Mouse (Mus musculus): ENCODE measurements around the gene Tlr9. TPM values are rescaled to one million over a fixed set of nuclear protein-coding genes. Genes with fewer than 3 reads are reported as not detected.

Tlr9 gene
- polyA plus RNA-seq, 1 experiment from 2014 or later: not detected

DNA sequence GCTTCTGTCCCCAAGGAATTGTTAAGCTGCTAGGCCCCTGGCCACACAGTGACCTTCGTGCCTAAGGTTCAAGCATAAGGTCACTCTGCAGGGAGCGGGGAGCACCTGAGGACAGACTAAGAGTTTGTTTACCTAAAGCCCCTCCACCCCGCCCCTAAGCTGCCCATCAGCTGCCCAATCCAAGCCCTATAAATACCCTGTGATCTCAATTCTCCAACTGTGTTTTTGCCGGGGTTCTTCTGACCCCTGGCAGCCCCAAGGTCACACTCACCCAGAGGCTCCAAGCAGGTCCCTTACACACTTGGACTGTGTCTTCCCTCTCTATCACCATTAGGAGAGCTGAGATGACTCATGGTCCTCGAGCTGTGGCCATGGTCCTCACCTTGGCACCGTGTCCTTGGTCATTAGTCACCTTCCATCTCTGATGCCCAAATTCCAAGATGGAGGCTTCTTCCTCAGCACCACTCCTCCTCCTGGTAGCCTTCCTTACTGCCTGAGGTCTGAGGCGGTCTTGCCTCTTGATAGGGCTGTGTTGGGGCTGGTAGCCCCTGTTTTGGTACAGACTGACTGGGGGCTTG is 16.6 kb upstream of the Tlr9 start:
- ATAC-seq (ENCODE audit: insufficient number of reproducible peaks, insufficient read depth, low FRiP score, low TSS enrichment, low read depth): no peak
- Histone ChIP-seq H3K36me3 (peaks cover 21% of the 10 kb centered on the region), H3K4me2 (no peak overlapping the region), H3K4me1 (peaks cover 30% of the 10 kb centered on the region), H3K9me3 (no peaks in the 10 kb centered on the region), H3K27ac (no peak overlapping the region), H3K27me3 (no peaks in the 10 kb centered on the region), H3K9ac (no peak overlapping the region), H3K4me3 (no peak overlapping the region)
- WGBS: 77% methylated on average over 7 of the region's 7 CpGs

DNA sequence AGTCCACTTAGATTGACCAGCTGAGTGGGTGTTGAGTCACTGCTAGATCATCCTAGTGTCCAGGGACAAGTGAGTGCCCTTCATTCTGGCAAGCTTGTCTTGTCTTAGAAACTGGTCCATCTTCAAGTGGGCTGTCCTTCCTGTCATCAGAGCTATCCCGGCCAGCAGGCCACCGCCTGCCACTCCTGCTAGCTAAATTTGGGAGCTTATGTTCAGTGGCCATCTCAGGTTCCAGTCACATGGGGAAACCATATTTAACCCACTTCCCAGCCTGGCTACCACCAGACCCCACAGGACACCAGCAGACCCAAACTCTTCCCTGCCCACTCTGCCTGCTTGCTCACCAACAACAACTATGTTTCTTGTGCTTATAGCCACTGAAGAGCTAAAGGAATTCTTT is 15.9 kb upstream of the Tlr9 start:
- Histone ChIP-seq H3K36me3 (peaks cover 21% of the 10 kb centered on the region), H3K4me2 (no peak overlapping the region), H3K4me1 (peaks cover 35% of the 10 kb centered on the region), H3K9ac (no peak overlapping the region), H3K27me3 (no peaks in the 10 kb centered on the region), H3K9me3 (no peaks in the 10 kb centered on the region), H3K4me3 (no peak overlapping the region), H3K27ac (no peak overlapping the region)
- no peak for ATAC-seq (ENCODE audit: insufficient number of reproducible peaks, insufficient read depth, low FRiP score, low TSS enrichment, low read depth)
- WGBS: 72% methylated on average over 2 of the region's 2 CpGs

DNA sequence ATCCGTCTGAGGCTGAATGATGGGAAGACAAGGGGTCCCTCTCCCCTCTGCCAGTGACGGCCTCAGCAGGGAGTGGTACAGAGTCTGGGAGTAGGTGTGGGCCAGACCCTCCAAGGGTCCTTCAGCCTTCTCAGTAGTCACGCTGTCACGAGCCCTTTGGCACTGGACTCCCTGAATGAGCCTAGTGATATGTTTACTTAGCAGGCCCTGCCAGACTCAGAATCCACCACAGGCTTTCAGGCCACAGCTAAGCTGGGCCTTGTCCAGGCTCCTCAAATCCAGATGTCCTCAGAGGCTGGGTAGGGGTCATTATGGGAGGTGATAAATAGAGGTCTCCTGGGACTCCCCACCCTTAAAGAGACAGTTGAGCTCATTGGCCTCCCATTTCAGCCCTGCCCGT is 14.2 kb upstream of the Tlr9 start:
- Histone ChIP-seq H3K36me3 (peaks cover 30% of the 10 kb centered on the region), H3K4me3 (no peak overlapping the region), H3K4me2 (no peak overlapping the region), H3K27ac (no peak overlapping the region), H3K4me1 (peaks cover 39% of the 10 kb centered on the region), H3K27me3 (no peaks in the 10 kb centered on the region), H3K9me3 (no peaks in the 10 kb centered on the region), H3K9ac (no peak overlapping the region)
- no peak for ATAC-seq (ENCODE audit: insufficient number of reproducible peaks, insufficient read depth, low FRiP score, low TSS enrichment, low read depth)
- 82% methylated on average over 5 of the region's 5 CpGs for WGBS

DNA sequence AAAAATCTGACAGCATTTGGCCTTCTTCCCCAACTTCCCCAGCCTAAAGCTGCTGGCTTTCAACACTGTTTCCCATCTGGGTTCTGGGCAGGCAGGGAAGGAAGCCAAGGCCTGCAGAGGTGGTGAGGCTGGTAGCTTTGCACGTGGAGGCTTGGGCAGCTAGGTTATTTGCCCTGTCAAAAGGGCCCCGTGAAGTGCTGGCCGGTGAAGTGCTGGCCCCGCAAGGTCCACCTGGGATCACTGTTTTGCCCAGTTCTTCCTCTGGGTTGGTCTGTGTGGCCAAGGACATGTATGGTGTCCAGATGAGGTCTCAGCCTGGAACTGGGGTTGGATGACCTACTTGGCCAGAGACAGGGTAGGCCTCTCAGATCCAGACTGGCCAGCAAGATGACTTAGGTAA is 12.4 kb upstream of the Tlr9 start:
- Histone ChIP-seq H3K9ac (peak overlapping the region; percentile 46; the same call in 1 of the 2 replicates), H3K36me3 (peaks cover 48% of the 10 kb centered on the region), H3K4me2 (no peak overlapping the region), H3K27ac (no peak overlapping the region), H3K4me3 (no peak overlapping the region), H3K9me3 (no peaks in the 10 kb centered on the region), H3K4me1 (peaks cover 22% of the 10 kb centered on the region), H3K27me3 (no peaks in the 10 kb centered on the region)
- WGBS: 90% methylated on average over 4 of the region's 4 CpGs
- no peak for ATAC-seq (ENCODE audit: insufficient number of reproducible peaks, insufficient read depth, low FRiP score, low TSS enrichment, low read depth)

DNA sequence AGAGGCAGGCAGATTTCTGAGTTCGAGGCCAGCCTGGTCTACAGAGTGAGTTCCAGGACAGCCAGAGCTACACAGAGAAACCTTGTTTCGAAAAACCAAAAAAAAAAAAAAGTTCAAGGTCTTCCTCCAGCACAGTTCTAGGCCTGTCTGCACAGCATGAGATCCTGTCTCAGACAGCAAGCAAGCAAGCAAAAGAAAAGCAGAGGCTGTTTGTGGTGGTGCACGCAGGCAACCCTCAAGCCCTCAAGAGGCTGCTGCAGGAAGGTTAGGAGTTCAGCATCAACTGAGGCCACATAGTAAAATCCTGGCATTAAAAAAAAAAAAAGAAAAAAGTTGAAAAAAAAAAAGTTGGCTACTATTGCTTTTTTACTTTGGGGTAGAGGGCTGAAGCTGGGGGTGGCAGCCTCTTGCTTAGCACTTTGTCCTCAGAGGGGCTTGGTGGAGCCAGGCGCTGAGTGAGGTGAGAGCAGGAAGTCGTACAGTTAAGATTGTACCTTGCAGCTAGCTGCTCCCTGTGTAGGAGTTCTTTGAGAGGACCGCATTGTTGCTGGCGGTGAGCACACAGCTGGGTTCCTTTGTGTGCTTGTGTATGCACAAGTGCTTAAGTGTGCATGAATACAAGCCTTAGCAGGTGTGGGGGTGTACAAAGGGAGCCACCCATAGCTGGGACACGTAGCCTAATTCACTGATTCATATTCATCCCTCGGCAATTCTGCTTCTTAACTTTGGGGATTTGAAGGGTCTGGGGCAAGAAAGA is 11.4 kb upstream of the Tlr9 start:
- H3K9me3 ChIP-seq: no peaks in the 10 kb centered on the region
- no peak for ATAC-seq (ENCODE audit: insufficient number of reproducible peaks, insufficient read depth, low FRiP score, low TSS enrichment, low read depth)
- H3K4me2 ChIP-seq: peak overlapping the region; percentile 59
- peak overlapping the region; percentile 62 for H3K27ac ChIP-seq
- H3K4me1 ChIP-seq: peaks cover 16% of the 10 kb centered on the region
- H3K36me3 ChIP-seq: peaks cover 54% of the 10 kb centered on the region
- peak overlapping the region; percentile 70 for H3K9ac ChIP-seq
- peak overlapping the region; percentile 33; the same call in 1 of the 2 replicates for H3K4me3 ChIP-seq
- H3K27me3 ChIP-seq: no peaks in the 10 kb centered on the region
- 56% methylated on average over 9 of the region's 9 CpGs for WGBS

DNA sequence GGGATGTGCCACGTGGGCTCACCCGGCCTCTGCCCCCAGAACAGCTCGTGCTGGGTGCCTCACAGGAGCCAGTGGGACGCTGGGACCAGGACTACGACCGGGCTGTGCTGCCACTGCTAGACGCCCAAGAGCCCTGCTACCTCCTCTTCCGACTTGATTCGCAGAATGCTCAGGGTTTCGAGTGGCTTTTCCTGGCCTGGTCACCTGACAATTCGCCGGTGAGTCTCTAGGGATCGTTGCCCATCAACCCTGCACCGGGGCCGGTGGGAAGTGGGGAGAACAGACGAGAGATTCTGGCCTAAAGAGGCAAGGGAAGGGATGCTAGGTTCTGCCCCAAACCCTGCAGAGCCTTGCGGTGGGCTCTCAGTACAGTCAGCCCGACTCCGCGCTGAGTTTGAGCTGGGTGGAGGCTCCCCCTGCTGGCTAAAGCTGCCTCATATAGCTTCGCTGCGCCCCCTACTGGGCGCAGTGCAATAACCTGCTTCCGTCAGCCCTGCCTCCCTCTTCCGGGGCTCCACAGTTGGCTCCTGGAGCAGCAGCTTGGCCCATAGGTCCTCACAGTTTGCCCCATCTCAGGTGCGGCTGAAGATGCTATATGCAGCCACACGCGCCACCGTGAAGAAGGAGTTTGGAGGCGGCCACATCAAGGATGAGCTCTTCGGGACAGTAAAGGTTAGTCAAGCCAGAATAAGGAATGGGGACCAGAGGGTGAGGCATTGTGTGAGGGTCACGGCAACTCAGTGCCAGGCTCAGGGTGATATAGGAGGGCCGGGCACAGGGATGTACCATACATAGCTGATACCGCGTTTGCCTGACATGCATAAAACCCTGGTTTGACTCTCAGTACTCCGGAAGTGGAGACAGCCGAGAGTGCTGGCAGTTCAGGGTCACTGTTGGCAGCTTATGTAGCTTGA is 10.5 kb upstream of the Tlr9 start:
- peak overlapping the region; percentile 59 for H3K4me2 ChIP-seq
- peaks cover 13% of the 10 kb centered on the region for H3K4me1 ChIP-seq
- peaks cover 51% of the 10 kb centered on the region for H3K36me3 ChIP-seq
- peak overlapping the region; percentile 70 for H3K9ac ChIP-seq
- 20% methylated on average over 37 of the region's 37 CpGs for WGBS
- H3K4me3 ChIP-seq: peak overlapping the region; percentile 33
- H3K27me3 ChIP-seq: no peaks in the 10 kb centered on the region
- no peaks in the 10 kb centered on the region for H3K9me3 ChIP-seq
- H3K27ac ChIP-seq: peak overlapping the region; percentile 62
- peak; percentile 59 for ATAC-seq (ENCODE audit: insufficient number of reproducible peaks, insufficient read depth, low FRiP score, low TSS enrichment, low read depth)

DNA sequence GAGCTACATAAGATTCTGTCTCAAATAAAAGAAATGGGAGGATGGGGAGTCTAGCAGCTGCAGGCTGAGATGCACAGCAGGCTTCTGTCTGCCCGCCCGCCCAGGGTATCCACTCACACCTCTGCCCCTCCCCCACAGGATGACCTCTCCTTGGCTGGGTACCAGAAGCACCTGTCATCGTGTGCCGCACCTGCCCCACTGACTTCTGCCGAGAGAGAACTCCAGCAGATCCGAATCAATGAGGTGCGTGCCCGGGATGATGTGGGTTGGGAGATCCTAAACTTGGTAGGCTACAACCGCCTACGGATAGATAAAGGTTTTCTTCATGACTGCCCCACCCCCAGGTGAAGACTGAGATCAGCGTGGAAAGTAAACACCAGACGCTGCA is 9.8 kb upstream of the Tlr9 start:
- Histone ChIP-seq H3K36me3 (peaks cover 50% of the 10 kb centered on the region), H3K4me3 (no peak overlapping the region), H3K27ac (no peak overlapping the region), H3K27me3 (no peaks in the 10 kb centered on the region), H3K9ac (peak overlapping the region; percentile 70; the same call in 1 of the 2 replicates), H3K4me1 (peaks cover 13% of the 10 kb centered on the region), H3K4me2 (0 out of 2 replicates have a peak overlapping the region, but pooled peaks have one; percentile 59), H3K9me3 (no peaks in the 10 kb centered on the region)
- ATAC-seq (ENCODE audit: insufficient number of reproducible peaks, insufficient read depth, low FRiP score, low TSS enrichment, low read depth): no peak
- 86% methylated on average over 12 of the region's 12 CpGs for WGBS

DNA sequence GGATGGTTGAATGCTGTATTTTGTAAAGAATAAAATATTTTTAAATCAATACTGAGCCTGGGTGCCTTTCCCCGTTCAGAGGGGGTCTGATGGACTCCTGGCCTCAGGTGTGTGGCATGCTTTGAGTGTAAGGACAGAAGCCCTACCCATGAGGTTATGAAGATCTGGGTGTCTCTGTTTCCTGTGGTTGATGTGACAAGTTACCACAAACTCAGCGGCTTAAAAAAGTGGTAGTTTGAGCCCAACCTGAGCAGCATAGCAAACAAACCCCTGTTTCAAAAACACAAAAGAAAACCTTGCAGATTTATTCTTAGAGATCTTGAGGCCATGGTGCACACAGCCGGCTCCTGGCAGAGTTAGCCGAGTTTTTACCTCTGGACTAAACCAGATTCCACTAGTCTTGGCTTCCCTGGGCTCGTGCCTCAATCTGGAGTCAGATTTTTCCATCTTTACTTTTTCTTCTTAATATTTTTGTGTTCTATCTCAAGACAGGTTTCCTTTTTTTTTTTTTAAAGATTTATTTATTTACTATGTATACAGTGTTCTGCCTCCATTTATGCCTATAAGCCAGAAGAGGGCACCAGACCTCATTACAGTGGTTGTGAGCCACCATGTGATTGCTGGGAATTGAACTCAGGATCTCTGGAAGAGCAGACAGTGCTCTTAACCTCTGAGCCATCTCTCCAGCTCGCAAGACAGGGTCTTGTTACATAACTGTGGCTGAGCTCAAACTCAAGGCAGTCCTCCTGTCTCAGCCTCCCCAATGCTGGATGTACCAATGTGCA is 6.9 kb upstream of the Tlr9 start:
- no peak for ATAC-seq (ENCODE audit: insufficient number of reproducible peaks, insufficient read depth, low FRiP score, low TSS enrichment, low read depth)
- Histone ChIP-seq H3K4me2 (no peak overlapping the region), H3K27ac (no peak overlapping the region), H3K9me3 (no peaks in the 10 kb centered on the region), H3K4me3 (no peak overlapping the region), H3K4me1 (peaks cover 13% of the 10 kb centered on the region), H3K27me3 (no peaks in the 10 kb centered on the region), H3K9ac (no peak overlapping the region), H3K36me3 (peaks cover 33% of the 10 kb centered on the region)
- 87% methylated on average over 6 of the region's 6 CpGs for WGBS

DNA sequence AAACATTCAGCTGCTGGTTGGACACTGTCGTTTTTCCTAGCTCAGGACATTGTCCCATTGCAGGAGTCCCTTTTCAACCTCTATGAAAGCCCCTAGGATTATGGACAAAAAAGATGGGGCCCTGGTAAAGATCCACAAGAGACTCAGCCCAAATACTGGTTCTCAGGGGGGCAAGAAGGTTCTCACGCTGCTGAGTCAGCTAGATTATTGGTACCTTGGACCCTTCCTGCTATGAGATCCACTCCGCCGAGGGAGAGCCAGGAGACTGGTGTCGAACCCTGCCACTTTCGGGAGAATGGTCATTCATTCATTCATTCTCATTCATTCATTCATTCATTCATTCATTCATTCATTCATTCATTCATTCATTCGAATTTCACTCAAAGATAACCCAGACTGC is 5.4 kb upstream of the Tlr9 start:
- no peak overlapping the region for H3K27ac ChIP-seq
- no peaks in the 10 kb centered on the region for H3K27me3 ChIP-seq
- no peak overlapping the region for H3K4me2 ChIP-seq
- no peak for ATAC-seq (ENCODE audit: insufficient number of reproducible peaks, insufficient read depth, low FRiP score, low TSS enrichment, low read depth)
- 85% methylated on average over 7 of the region's 7 CpGs for WGBS
- peaks cover 4% of the 10 kb centered on the region; the same call in 1 of the 2 replicates for H3K4me1 ChIP-seq
- H3K9me3 ChIP-seq: no peaks in the 10 kb centered on the region
- H3K9ac ChIP-seq: no peak overlapping the region
- peaks cover 33% of the 10 kb centered on the region for H3K36me3 ChIP-seq
- no peak overlapping the region for H3K4me3 ChIP-seq

DNA sequence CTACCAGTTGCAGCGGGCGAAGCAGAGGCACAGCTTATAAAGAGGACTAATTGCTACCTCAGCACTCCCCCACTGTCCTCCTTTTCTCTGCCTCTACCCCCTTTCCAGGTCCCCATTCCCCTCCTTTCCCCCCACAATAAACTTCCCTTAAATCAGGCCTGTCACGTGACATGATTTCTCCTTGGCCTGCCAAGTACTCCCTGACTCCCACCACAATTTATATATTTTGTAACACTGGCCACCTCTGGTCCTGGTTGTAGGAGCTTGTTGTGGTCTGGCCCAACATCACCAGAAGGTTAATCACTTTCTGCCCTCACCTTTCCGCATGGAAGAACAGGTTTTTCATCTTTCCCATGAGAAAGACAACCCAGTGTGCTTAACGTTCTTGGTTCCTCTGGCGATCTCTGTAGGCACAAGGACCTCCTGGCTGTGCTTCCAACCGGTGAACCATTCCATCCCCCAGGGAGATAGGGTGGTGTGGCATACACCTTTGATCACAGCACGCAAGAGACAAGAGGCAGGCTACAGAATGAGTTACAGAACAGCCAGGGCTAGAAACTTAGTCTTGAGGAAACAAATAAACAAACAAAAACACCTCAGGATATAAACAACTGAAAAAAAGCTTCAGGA is 1.4 kb upstream of the Tlr9 start:
- WGBS: 67% methylated on average over 8 of the region's 8 CpGs
- Histone ChIP-seq H3K9me3 (no peaks in the 10 kb centered on the region), H3K4me1 (peaks cover 4% of the 10 kb centered on the region), H3K27ac (no peak overlapping the region), H3K9ac (no peak overlapping the region), H3K36me3 (no peaks in the 10 kb centered on the region), H3K4me3 (no peak overlapping the region), H3K27me3 (peaks cover 16% of the 10 kb centered on the region), H3K4me2 (no peak overlapping the region)
- no peak for ATAC-seq (ENCODE audit: insufficient number of reproducible peaks, insufficient read depth, low FRiP score, low TSS enrichment, low read depth)

DNA sequence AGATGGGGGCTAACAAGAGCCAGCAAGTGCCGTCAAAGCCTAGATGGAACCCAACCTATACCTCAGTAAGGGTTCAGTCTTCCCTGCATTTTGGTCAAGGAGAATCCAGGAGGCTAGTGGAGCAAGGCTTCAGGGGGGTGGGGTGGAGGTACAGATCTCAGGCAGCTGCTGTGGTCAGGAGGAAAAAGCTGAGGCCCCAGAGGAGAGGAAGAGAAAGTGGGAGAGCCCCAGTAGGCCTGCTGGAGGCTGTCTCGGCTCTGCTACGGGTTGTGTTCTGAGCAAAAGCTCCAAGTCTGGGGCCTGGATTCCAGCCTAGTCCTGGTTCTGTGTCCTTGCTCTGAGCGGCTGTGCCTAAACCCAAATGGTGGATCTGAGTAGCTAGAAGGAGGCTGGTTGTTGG is 596 bp downstream of the Tlr9 start:
- ATAC-seq (ENCODE audit: insufficient number of reproducible peaks, insufficient read depth, low FRiP score, low TSS enrichment, low read depth): no peak
- Histone ChIP-seq H3K4me2 (no peak overlapping the region), H3K9ac (no peak overlapping the region), H3K36me3 (no peaks in the 10 kb centered on the region), H3K9me3 (no peaks in the 10 kb centered on the region), H3K27me3 (peaks cover 22% of the 10 kb centered on the region), H3K4me1 (peaks cover 10% of the 10 kb centered on the region), H3K27ac (no peak overlapping the region), H3K4me3 (no peak overlapping the region)
- WGBS: 88% methylated on average over 4 of the region's 4 CpGs

All from embryonic facial prominence, embryonic 13.5 days (tissue).